Mouse (Mus musculus) olfactory bulb, adult 2 months (tissue): ENCODE measurements around the gene Frmd4b. TPM values are rescaled to one million over a fixed set of nuclear protein-coding genes. Genes with fewer than 3 reads are reported as not detected.
A peak's percentile ranks its signal among the peaks of the same experiment; 100 is the strongest.

Experiments used
- H3K27ac ChIP-seq: fragments of 200-500 bp; 2 replicates; pipeline ENCODE4 v1.5.1; 2012; ENCODE audit warnings: low read depth, low read length; ENCODE audit not compliant: insufficient read depth
- H3K4me1 ChIP-seq: fragments of 200-500 bp; 2 replicates; pipeline ENCODE4 v1.6.1; 2012; ENCODE audit warnings: low read length; ENCODE audit not compliant: control insufficient read depth, insufficient read depth
- H3K4me3 ChIP-seq: fragments of 200-500 bp; 2 replicates; pipeline ENCODE4 v1.5.1; 2012; ENCODE audit warnings: mild to moderate bottlenecking, low read depth, low read length, moderate library complexity; ENCODE audit not compliant: insufficient read depth
- CTCF ChIP-seq: fragments of 200-500 bp; IDR thresholded peaks from 2 replicates; pipeline ENCODE4 v1.5.1; 2012; ENCODE audit warnings: low read depth, mild to moderate bottlenecking, low read length, moderate library complexity; ENCODE audit not compliant: insufficient read depth
- POLR2A ChIP-seq: fragments of 200-500 bp; IDR thresholded peaks from 2 replicates; pipeline ENCODE4 v1.6.1; 2012; ENCODE audit warnings: mild to moderate bottlenecking, low read depth, low read length, moderate library complexity; ENCODE audit not compliant: insufficient read depth
- WGBS: fragments of 180-500 bp; shearing (Covaris S2); methylation state at CpG from one replicate; pipeline ENCODE4 v1.1.7; 2018; 5-methylcytosine and 5-hydroxymethylcytosine counted together
- polyA plus RNA-seq: library from polyadenylated mRNA; stranded (reverse); fragments of >200 nt; gene quantifications from 2 replicates; pipeline ENCODE4 v1.2.4, GENCODE M21; 2012; ENCODE audit warnings: low replicate concordance; ENCODE audit not compliant: missing spikeins, insufficient read depth, insufficient read length

Frmd4b gene
- polyA plus RNA-seq, 1 experiment, result not detected

DNA sequence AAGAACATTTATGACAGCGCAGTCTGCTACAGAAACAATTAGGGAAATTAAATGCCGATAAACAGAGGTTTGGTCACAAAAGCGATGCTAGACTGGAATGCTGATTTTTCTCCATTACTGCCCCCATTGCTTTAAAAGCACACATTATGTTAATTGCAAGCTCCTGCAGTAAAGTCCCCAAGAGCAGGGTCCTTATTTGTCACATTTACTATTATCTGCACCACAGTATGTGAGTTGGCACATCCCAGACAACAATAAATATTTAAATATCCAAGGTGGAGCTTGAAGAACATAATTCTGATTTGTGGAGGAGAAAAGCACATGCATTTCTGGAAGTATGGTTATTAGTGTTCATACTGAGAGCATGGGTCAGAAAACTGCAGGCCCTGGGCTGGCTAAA, 64.8 kb downstream of the Frmd4b start:
- H3K27ac ChIP-seq, result no peak overlapping the region

DNA sequence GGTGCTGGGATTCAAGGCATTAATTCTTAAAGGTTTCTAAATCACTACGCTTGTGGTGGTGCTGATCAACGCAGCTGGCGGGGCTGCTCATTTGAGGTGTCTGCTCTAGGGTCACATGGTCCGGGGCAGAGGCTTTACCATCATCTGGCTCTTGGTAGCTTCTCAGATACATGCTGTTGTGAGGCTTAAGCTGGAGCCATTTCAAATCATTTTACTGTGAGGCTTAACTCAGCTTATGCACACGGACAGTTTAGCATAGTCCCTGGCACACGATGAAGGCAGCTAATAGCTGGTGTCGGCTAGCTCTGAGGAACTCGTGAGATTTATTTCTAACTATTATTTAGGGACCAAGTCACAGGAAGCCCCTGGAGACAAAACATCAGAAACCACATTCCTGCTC, 65.5 kb downstream of the Frmd4b start:
- TF ChIP-seq POLR2A (no peak), CTCF (no peak)
- H3K4me3 ChIP-seq, result no peak overlapping the region
- 44% methylated on average over 8 of the region's 8 CpGs for WGBS
- H3K27ac ChIP-seq, result no peak overlapping the region
- H3K4me1 ChIP-seq, result no peaks in the 10 kb centered on the region

More for the DNA sequence above, 64.8 kb downstream of the Frmd4b start:
- 52% methylated on average over 3 of the region's 3 CpGs for WGBS
- Histone ChIP-seq H3K4me1 (no peaks in the 10 kb centered on the region), H3K4me3 (no peak overlapping the region)
- TF ChIP-seq CTCF (no peak), POLR2A (no peak)

DNA sequence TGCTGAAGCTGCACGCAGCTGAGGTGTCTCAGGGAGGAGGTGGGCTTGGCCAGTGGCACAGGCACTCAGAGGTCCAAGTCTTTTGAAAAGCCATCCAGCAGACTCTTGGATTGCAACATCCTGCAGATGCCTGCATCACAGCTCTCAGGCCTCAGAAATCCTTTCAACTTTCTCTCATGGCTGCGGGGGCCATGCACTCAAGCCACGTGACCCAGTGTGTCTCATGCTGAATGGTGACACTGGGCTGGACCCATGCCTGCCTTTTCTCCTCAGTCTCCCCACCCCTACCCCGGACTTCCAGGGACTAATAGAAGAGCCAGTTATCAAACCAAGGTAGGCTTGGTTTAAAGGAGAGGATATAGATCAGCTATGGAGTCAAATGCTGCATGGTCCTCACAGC, 66.2 kb downstream of the Frmd4b start:
- TF ChIP-seq CTCF (no peak), POLR2A (no peak)
- 88% methylated on average over 4 of the region's 4 CpGs for WGBS
- Histone ChIP-seq H3K4me3 (no peak overlapping the region), H3K27ac (no peak overlapping the region), H3K4me1 (no peaks in the 10 kb centered on the region)

DNA sequence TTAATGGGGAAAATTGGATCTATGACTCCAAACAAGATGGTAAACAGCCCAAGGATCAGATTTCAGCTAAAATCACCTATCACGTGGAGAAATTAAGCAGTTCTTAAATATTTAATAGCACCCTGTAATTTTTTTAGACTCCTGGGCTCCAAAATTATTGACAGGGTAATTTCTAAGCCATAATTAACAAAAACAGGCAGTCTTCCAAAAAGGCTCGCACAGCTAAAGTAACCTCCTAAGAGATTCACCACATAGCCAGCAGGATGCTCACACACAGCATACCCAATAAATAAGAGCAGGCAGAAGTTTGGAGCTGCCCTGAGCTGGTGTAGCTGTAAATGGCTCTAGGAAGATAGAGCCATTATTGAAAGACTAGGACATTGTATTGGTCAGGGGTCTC, 76.9 kb downstream of the Frmd4b start:
- H3K27ac ChIP-seq, result no peak overlapping the region
- no peak overlapping the region for H3K4me3 ChIP-seq
- no peak for TF ChIP-seq CTCF
- TF ChIP-seq POLR2A, result no peak
- WGBS, result 40% methylated on average over 2 of the region's 2 CpGs
- no peaks in the 10 kb centered on the region for H3K4me1 ChIP-seq

DNA sequence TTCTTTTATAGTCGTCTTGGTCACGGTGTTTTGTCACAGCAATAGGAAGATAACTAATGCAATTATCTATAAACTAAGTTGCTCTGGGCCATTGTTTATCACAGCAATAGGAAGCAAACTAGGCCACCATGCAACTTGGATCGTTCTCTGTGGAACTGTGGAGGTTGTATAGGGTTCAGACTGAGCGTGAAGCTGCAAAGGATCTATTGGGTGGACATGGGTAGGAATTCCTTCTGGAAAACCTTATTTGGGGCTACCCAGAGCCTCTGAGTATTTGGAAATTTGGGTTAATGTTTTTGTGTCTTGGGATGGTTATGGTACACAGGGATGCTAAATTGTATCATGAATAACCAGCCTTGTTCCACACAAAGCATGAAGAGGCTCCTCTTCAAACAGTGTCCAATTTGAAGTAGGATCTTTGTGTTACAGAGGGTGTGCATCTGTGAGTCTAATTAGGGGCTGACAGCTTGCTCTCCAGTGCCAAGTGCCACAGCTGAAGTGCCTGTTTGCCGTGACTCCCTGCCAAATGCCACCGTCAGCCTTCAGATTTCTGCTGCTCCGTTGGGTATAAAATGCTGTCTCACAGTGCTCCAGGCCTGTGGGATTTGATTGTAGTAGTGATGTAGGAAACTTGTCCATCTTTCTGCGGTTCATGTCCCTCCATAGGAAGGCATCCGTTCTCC, 81.4 kb downstream of the Frmd4b start:
- no peak overlapping the region for H3K27ac ChIP-seq
- no peaks in the 10 kb centered on the region for H3K4me1 ChIP-seq
- H3K4me3 ChIP-seq, result no peak overlapping the region
- 66% methylated on average over 9 of the region's 9 CpGs for WGBS
- TF ChIP-seq POLR2A (no peak), CTCF (no peak)

DNA sequence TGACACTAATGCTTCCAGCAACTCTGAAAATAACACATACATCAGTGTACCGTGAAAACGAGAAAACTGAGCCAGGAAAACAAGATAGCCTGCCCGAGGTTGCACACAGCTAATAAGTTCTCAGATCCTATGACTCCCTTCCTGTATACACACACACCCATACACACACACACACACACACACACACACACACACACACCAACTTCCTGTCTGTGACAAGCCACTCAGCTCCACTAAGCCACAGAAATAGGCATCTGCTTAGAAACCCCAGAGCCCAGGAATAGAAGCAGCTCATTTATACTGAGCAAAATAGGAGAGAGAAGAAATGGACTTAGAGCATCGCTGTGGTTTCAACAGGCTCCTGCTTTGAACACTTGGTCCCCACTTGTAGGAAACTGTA, 86.3 kb downstream of the Frmd4b start:
- TF ChIP-seq POLR2A (no peak), CTCF (no peak)
- 68% methylated on average over 4 of the region's 4 CpGs for WGBS
- H3K4me3 ChIP-seq, result no peak overlapping the region
- H3K4me1 ChIP-seq, result 0 out of 2 replicates have a peak, but pooled peaks cover 3% of the 10 kb centered on the region
- H3K27ac ChIP-seq, result no peak overlapping the region

DNA sequence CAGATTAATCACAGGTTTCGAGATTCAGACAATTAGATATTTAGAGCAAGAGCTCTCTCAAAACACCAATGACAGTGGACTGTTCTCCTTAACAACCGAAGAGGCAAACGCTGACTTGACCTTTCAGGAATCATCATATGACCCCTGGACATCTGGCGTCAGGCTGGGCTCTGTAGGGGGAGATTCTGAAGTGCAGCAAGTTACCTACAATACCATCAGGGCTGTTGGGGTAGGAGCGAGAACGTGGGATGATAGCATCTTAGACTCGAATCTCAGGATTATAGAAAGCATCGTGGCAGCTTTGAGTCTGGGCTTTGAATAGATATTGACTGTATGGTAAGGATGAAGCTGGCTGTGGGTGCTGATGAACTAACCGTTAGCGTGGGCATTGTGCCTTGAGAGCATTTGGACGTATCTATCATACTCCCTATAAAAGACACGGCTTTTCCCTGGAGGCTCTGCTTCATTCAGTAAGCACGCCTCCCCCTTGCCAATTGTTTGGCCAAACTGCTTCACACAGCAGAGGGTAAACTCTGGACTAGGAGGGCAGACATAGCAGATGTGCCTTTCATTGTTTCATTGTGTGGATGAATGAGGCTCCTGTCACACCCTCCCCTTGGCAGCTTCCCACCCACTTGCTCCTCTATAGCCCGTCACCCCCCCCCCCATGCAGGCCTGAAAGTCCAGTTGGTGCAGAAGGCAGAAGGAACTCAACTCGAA, 88.2 kb downstream of the Frmd4b start:
- WGBS, result 67% methylated on average over 15 of the region's 15 CpGs
- Histone ChIP-seq H3K4me3 (no peak overlapping the region), H3K4me1 (0 out of 2 replicates have a peak, but pooled peaks cover 3% of the 10 kb centered on the region), H3K27ac (no peak overlapping the region)
- TF ChIP-seq CTCF (no peak), POLR2A (no peak)

DNA sequence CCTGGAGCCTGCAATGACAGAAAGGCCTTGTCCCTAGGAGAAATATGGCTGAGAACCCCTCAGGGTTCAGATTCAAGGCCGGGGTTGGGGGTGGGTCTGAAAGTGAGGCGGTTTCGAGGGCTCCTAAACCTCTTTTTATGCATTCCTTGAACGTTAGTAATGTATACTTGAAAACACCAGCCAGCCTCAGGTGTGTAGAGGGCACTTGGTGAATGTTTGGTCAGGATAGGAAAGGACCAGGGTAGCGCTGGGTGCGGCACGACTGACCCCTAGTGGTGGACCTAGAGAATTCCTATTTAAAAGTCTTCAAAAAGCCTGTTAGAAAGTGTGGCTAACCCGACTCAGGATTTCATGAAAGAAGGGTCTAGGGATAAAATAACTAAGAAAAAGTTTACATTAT, 91.2 kb downstream of the Frmd4b start:
- WGBS, result 37% methylated on average over 8 of the region's 8 CpGs
- no peak overlapping the region for H3K27ac ChIP-seq
- TF ChIP-seq CTCF, result no peak
- no peak for TF ChIP-seq POLR2A
- 0 out of 2 replicates have a peak, but pooled peaks cover 5% of the 10 kb centered on the region for H3K4me1 ChIP-seq
- H3K4me3 ChIP-seq, result no peak overlapping the region

DNA sequence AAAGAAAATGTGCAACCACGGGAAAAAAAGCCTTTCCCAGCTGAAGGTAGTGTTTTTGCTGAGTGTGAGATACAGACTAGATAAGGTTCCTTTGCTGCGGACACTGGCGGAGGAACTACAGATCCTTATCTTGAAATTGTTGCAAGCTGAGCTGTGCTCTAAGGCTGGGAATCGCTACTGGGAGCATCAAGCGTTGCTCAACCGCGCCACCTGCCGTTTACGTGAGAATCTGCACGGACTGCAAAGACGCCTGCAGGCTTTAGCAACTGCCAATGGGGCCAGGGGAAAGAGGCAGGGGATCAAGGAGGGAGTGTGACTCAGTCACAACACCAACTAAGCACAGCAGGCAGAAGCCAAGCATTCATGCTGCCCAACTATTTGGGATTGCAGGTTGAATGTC, 94.2 kb downstream of the Frmd4b start:
- 1% methylated on average over 11 of the region's 11 CpGs for WGBS
- TF ChIP-seq CTCF (peak; percentile 95), POLR2A (no peak)
- Histone ChIP-seq H3K27ac (no peak overlapping the region), H3K4me3 (no peak overlapping the region), H3K4me1 (0 out of 2 replicates have a peak, but pooled peaks cover 5% of the 10 kb centered on the region)

DNA sequence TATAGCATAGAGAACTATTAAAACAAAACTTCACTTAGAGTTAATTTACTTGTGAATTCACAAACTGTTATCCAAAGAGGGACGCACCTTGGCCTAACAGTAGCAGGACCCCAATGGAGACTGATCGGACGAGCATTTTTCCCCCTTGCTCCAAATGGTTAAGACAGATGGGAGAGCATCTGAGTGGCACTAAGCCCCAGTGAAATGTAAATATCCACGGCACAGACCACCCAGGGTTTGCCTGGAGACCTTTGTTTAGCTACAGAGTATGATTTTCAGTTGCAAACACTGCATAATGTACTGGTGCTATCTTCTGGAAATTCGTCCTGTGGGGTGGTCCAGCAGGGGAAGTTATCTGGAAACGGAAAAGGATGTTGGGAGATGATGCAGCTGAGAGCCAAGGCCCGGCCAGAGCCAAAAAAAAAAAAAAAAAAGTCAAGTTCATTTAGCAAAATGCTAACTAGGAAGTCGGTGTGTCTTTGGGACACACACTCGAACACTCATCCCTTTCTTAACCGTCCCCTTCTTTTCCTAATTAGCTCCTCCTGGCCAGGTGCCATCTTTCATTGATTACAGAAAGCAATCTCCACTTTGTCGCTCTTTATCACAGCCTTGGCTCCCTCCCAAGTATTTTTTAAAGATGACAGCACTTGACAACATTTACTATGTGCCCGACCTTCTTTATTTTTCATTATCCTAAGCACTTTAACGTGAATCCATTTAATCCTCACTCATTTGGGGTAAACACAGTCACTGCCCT, 95.9 kb downstream of the Frmd4b start:
- 68% methylated on average over 13 of the region's 13 CpGs for WGBS
- Histone ChIP-seq H3K27ac (no peak overlapping the region), H3K4me3 (no peak overlapping the region), H3K4me1 (peaks cover 9% of the 10 kb centered on the region; the same call in 1 of the 2 replicates)
- no peak for TF ChIP-seq POLR2A
- no peak for TF ChIP-seq CTCF
